8 mouse cellular contexts compared by ENCODE assay signal in genomic region chr11:55022508-55022907, GRCm38 (mm10). TPM values are rescaled to one million over a fixed set of nuclear protein-coding genes. Genes with fewer than 3 reads are reported as not detected.
DNase-seq lines count a peak whose midpoint lies in the region; ATAC-seq and TF ChIP-seq lines count a peak whose summit lies in the region.

No protein-coding gene starts in this region.

- H3K9me3 ChIP-seq in liver, embryonic 11.5 days (ENCODE audit: control insufficient read depth, low read length) = no peaks in the 10 kb centered on the region
- H3K9me3 ChIP-seq in forebrain, embryonic 12.5 days = no peaks in the 10 kb centered on the region
- no peaks in the 10 kb centered on the region for H3K9me3 ChIP-seq in limb, embryonic 12.5 days

- H3K4me1 ChIP-seq in liver, embryonic 11.5 days (replicated peaks; ENCODE audit: control insufficient read depth, insufficient read depth, low read length) = peaks cover 40% of the 10 kb centered on the region
- H3K4me1 ChIP-seq in forebrain, embryonic 12.5 days = peaks cover 31% of the 10 kb centered on the region
- peaks cover 44% of the 10 kb centered on the region for H3K4me1 ChIP-seq in limb, embryonic 12.5 days (replicated peaks)
- H3K4me1 ChIP-seq in olfactory bulb, adult 2 months (ENCODE audit: control insufficient read depth, insufficient read depth, low read length) = peaks cover 43% of the 10 kb centered on the region

- no peak for ATAC-seq in liver, embryonic 11.5 days (replicated peaks; ENCODE audit: low FRiP score)
- ATAC-seq in forebrain, embryonic 12.5 days (ENCODE audit: low FRiP score) = no peak; the same call in 1 of the 2 replicates
- ATAC-seq in limb, embryonic 12.5 days (ENCODE audit: insufficient number of reproducible peaks, insufficient read depth, low FRiP score, low TSS enrichment, low read depth) = no peak

- H3K27ac ChIP-seq in liver, embryonic 11.5 days (ENCODE audit: low read depth, low read length) = peak overlapping the region; percentile 81
- H3K27ac ChIP-seq in forebrain, embryonic 12.5 days = peak overlapping the region; percentile 96
- peak overlapping the region; percentile 99 for H3K27ac ChIP-seq in limb, embryonic 12.5 days
- peak overlapping the region; percentile 80 for H3K27ac ChIP-seq in olfactory bulb, adult 2 months (ENCODE audit: insufficient read depth, low read depth, low read length)

- peaks cover 4% of the 10 kb centered on the region; the same call in 1 of the 2 replicates for H3K36me3 ChIP-seq in liver, embryonic 11.5 days (ENCODE audit: control insufficient read depth, insufficient read depth, low read length)
- H3K36me3 ChIP-seq in forebrain, embryonic 12.5 days (replicated peaks) = 0 out of 2 replicates have a peak, but pooled peaks cover 2% of the 10 kb centered on the region
- peaks cover 60% of the 10 kb centered on the region for H3K36me3 ChIP-seq in limb, embryonic 12.5 days

- no peak for TF ChIP-seq POLR2A in olfactory bulb, adult 2 months (IDR thresholded peaks at IDR 0.05; ENCODE audit: insufficient read depth, low read depth, low read length)

- H3K4me3 ChIP-seq in liver, embryonic 11.5 days (ENCODE audit: low read depth, low read length) = no peak overlapping the region
- no peak overlapping the region for H3K4me3 ChIP-seq in forebrain, embryonic 12.5 days (replicated peaks)
- H3K4me3 ChIP-seq in limb, embryonic 12.5 days (replicated peaks) = peak overlapping the region; percentile 5; the same call in 1 of the 2 replicates
- no peak overlapping the region for H3K4me3 ChIP-seq in olfactory bulb, adult 2 months (ENCODE audit: insufficient read depth, low read depth, low read length)

- no peak overlapping the region for H3K9ac ChIP-seq in liver, embryonic 11.5 days (ENCODE audit: low read depth, low read length)
- no peak overlapping the region for H3K9ac ChIP-seq in forebrain, embryonic 12.5 days
- no peak overlapping the region for H3K9ac ChIP-seq in limb, embryonic 12.5 days (replicated peaks)

- peak overlapping the region; percentile 45 for H3K4me2 ChIP-seq in liver, embryonic 11.5 days
- H3K4me2 ChIP-seq in forebrain, embryonic 12.5 days = peak overlapping the region; percentile 40
- H3K4me2 ChIP-seq in limb, embryonic 12.5 days = peak overlapping the region; percentile 51

- 51% methylated on average over 5 of the region's 5 CpGs for WGBS in liver, embryonic 11.5 days
- WGBS in forebrain, embryonic 12.5 days = 67% methylated on average over 5 of the region's 5 CpGs
- 59% methylated on average over 5 of the region's 5 CpGs for WGBS in limb, embryonic 12.5 days
- 42% methylated on average over 5 of the region's 5 CpGs for WGBS in olfactory bulb, adult 2 months

- no peak for TF ChIP-seq CTCF in olfactory bulb, adult 2 months (IDR thresholded peaks at IDR 0.05; ENCODE audit: insufficient read depth, low read depth, low read length)

- no peak for DNase-seq in liver, embryonic 11.5 days (ENCODE audit: low spot score)
- no peak for DNase-seq in liver
- no peak for DNase-seq in urinary bladder, postnatal 4 days (ENCODE audit: low spot score in 2 of 2)
- no peak for DNase-seq in thymus, adult 18-20 months
- no peak for DNase-seq in cerebellum, adult 18-20 months

- no peaks in the 10 kb centered on the region for H3K27me3 ChIP-seq in liver, embryonic 11.5 days (replicated peaks; ENCODE audit: control insufficient read depth, insufficient read depth, low read length)
- H3K27me3 ChIP-seq in forebrain, embryonic 12.5 days = no peaks in the 10 kb centered on the region
- no peaks in the 10 kb centered on the region for H3K27me3 ChIP-seq in limb, embryonic 12.5 days

RNA-seq across cellular contexts. Expression of gene Anxa6, which starts 10.7 kb away (rescaled TPM):
- 78.5 and 86.6 TPM in 2 replicates for polyA plus RNA-seq in liver, embryonic 11.5 days (2014; fragmentation: Nextera tagmentation; extraction: Ambion mirVana)
- polyA plus RNA-seq in forebrain, embryonic 12.5 days (2016; fragmentation: Nextera tagmentation; extraction: Ambion mirVana) = 46.6 and 59.1 TPM in 2 replicates
- polyA plus RNA-seq in limb, embryonic 12.5 days (2016; fragmentation: Nextera tagmentation; extraction: Ambion mirVana) = 168 and 178 TPM in 2 replicates
- polyA plus RNA-seq in olfactory bulb, adult 2 months (2012; ENCODE audit: insufficient read depth, insufficient read length, low replicate concordance, missing spikeins) = not detected in 2 replicates

RNA-seq across cellular contexts. Expression of gene Ccdc69, which starts 55.4 kb away (rescaled TPM):
- 1.2 and 1.4 TPM in 2 replicates for polyA plus RNA-seq in liver, embryonic 11.5 days (2014; fragmentation: Nextera tagmentation; extraction: Ambion mirVana)
- polyA plus RNA-seq in forebrain, embryonic 12.5 days (2016; fragmentation: Nextera tagmentation; extraction: Ambion mirVana) = 0.13 and 0.42 TPM in 2 replicates
- 0.24 and 0.29 TPM in 2 replicates for polyA plus RNA-seq in limb, embryonic 12.5 days (2016; fragmentation: Nextera tagmentation; extraction: Ambion mirVana)
- polyA plus RNA-seq in olfactory bulb, adult 2 months (2012; ENCODE audit: insufficient read depth, insufficient read length, low replicate concordance, missing spikeins) = not detected in 2 replicates

RNA-seq across cellular contexts. Expression of gene Tnip1, which starts 59.8 kb away (rescaled TPM):
- polyA plus RNA-seq in liver, embryonic 11.5 days (2014; fragmentation: Nextera tagmentation; extraction: Ambion mirVana) = 11.4 and 12.1 TPM in 2 replicates
- 9.8 and 12.1 TPM in 2 replicates for polyA plus RNA-seq in forebrain, embryonic 12.5 days (2016; fragmentation: Nextera tagmentation; extraction: Ambion mirVana)
- polyA plus RNA-seq in limb, embryonic 12.5 days (2016; fragmentation: Nextera tagmentation; extraction: Ambion mirVana) = 17.5 and 18.0 TPM in 2 replicates
- polyA plus RNA-seq in olfactory bulb, adult 2 months (2012; ENCODE audit: insufficient read depth, insufficient read length, low replicate concordance, missing spikeins) = 110 TPM in 1 of 2 replicates, not detected in the other
